ENCODE assay signal across 10 mouse cellular contexts in the genomic region with DNA sequence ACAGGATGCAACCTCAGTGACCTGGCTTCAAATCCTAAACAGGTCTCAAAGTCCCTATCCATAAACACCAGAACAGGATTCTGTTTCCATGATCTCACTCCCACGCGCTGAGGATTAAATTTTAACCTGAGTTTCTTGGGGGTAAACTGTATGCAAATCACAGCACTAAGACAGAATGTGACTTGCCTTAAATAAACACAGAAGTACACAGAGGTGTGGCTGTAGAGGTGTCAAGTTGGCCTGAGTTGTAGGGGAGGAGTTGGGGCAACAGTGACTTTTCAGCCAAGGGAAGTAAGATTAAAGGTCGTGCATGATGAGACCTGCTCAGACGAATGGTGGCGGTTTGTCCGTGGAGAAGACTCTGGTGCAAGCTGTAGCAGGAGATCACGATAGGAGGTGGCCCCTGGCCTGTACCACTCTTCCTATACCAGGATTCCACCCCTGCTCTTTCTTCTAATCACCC. TPM values are rescaled to one million over a fixed set of nuclear protein-coding genes. Genes with fewer than 3 reads are reported as not detected.
DNase-seq lines count a peak whose midpoint lies in the region; ATAC-seq and TF ChIP-seq lines count a peak whose summit lies in the region.
"Had no signal": no experiment of that assay in that cellular context is flagged by ENCODE, and none has a peak within 500 bp of the region (broad histone marks: within the 10 kb centered on the region; RNA-seq: fewer than 3 reads in every experiment).

No protein-coding gene starts in this region.

- DNase-seq in urinary bladder, postnatal 14 days (ENCODE audit: low spot score) = peak; percentile 67
- DNase-seq in urinary bladder, adult 2 months (ENCODE audit: low spot score) = no peak
- peak; percentile 96 for DNase-seq in kidney, adult 9 months
- peak; percentile 73 for DNase-seq in stomach, postnatal 0 days (ENCODE audit: low spot score)
- no peak for DNase-seq in cerebellum, adult 11-12 months
- DNase-seq in adrenal gland, adult (ENCODE audit: inconsistent age in 2 of 2, low spot score in 1 of 2) = no peak
- no peak for DNase-seq in T-cell, adult 2 months (ENCODE audit: low spot score)

- WGBS in lung, embryonic 16.5 days = 68% methylated on average over 7 of the region's 7 CpGs
- 52% methylated on average over 7 of the region's 7 CpGs for WGBS in stomach, postnatal 0 days

- no peak overlapping the region for H3K4me2 ChIP-seq in lung, embryonic 16.5 days (ENCODE audit: low read depth, low read length)
- H3K4me2 ChIP-seq in stomach, postnatal 0 days (replicated peaks; ENCODE audit: low read depth) = 0 out of 2 replicates have a peak overlapping the region, but pooled peaks have one; percentile 8
- H3K4me2 ChIP-seq: neural tube, embryonic 13.5 days had no signal

- no peak for TF ChIP-seq CTCF in stomach, postnatal 0 days (IDR thresholded peaks at IDR 0.05; ENCODE audit: low read depth)

- H3K27ac ChIP-seq in lung, embryonic 16.5 days (ENCODE audit: low read length) = peak overlapping the region; percentile 39
- H3K27ac ChIP-seq in stomach, postnatal 0 days (replicated peaks) = peak overlapping the region; percentile 96
- H3K27ac ChIP-seq: neural tube, embryonic 13.5 days had no signal

- ATAC-seq in lung, embryonic 16.5 days (ENCODE audit: low read depth) = no peak; the same call in 1 of the 2 replicates
- ATAC-seq in stomach, postnatal 0 days (ENCODE audit: low FRiP score, low TSS enrichment) = peak; percentile 91

- peaks cover 12% of the 10 kb centered on the region for H3K4me1 ChIP-seq in lung, embryonic 16.5 days (replicated peaks; ENCODE audit: control insufficient read depth, insufficient read depth, low read length)
- peaks cover 8% of the 10 kb centered on the region; the same call in 1 of the 2 replicates for H3K4me1 ChIP-seq in stomach, postnatal 0 days (replicated peaks; ENCODE audit: control insufficient read depth, insufficient read depth)
- H3K4me1 ChIP-seq: neural tube, embryonic 13.5 days had no signal

- no peak overlapping the region for H3K9ac ChIP-seq in lung, embryonic 16.5 days (ENCODE audit: low read length)
- 0 out of 2 replicates have a peak overlapping the region, but pooled peaks have one; percentile 31 for H3K9ac ChIP-seq in stomach, postnatal 0 days (ENCODE audit: low read length)
- H3K9ac ChIP-seq: neural tube, embryonic 13.5 days had no signal

- peak; percentile 79 for TF ChIP-seq EP300 in stomach, postnatal 0 days (optimal IDR thresholded peaks at IDR 0.05)

- H3K9me3 ChIP-seq in lung, embryonic 16.5 days (ENCODE audit: control insufficient read depth, low read length) = no peaks in the 10 kb centered on the region
- H3K9me3 ChIP-seq in stomach, postnatal 0 days (ENCODE audit: control insufficient read depth, low read length) = no peaks in the 10 kb centered on the region
- H3K9me3 ChIP-seq: neural tube, embryonic 13.5 days had no signal

- H3K4me3 ChIP-seq in lung, embryonic 16.5 days (ENCODE audit: low read length) = no peak overlapping the region
- no peak overlapping the region for H3K4me3 ChIP-seq in stomach, postnatal 0 days (ENCODE audit: low read depth, low read length)
- H3K4me3 ChIP-seq: megakaryocyte, embryonic 14.5 days; neural tube, embryonic 13.5 days had no signal

- H3K27me3 ChIP-seq in lung, embryonic 16.5 days (ENCODE audit: control insufficient read depth, insufficient read depth, low read depth, low read length) = no peaks in the 10 kb centered on the region
- no peaks in the 10 kb centered on the region for H3K27me3 ChIP-seq in stomach, postnatal 0 days (ENCODE audit: control insufficient read depth, insufficient read depth, low read length)
- H3K27me3 ChIP-seq: neural tube, embryonic 13.5 days had no signal

- no peaks in the 10 kb centered on the region for H3K36me3 ChIP-seq in lung, embryonic 16.5 days (ENCODE audit: control insufficient read depth, insufficient read depth, low read length)
- H3K36me3 ChIP-seq in stomach, postnatal 0 days (ENCODE audit: control insufficient read depth, insufficient read depth, low read length) = no peaks in the 10 kb centered on the region
- H3K36me3 ChIP-seq: neural tube, embryonic 13.5 days had no signal

RNA-seq across cellular contexts. Expression of gene Slc12a3, which starts 25.1 kb away (rescaled TPM):
- 0.21 TPM in 2 replicates for polyA plus RNA-seq in urinary bladder, adult 2 months (2012; rRNA removed)
- polyA plus RNA-seq in lung, embryonic 16.5 days (2015; fragmentation: Nextera tagmentation; extraction: Ambion mirVana) = 0.08 and 0.13 TPM in 2 replicates
- polyA plus RNA-seq in stomach, postnatal 0 days (2015; fragmentation: Nextera tagmentation; extraction: Ambion mirVana) = 0.10 and 0.22 TPM in 2 replicates

RNA-seq across cellular contexts. Expression of gene Herpud1, which starts 32.1 kb away (rescaled TPM):
- 325 and 330 TPM in 2 replicates for polyA plus RNA-seq in urinary bladder, adult 2 months (2012; rRNA removed)
- polyA plus RNA-seq in lung, embryonic 16.5 days (2015; fragmentation: Nextera tagmentation; extraction: Ambion mirVana) = 126 and 140 TPM in 2 replicates
- polyA plus RNA-seq in stomach, postnatal 0 days (2015; fragmentation: Nextera tagmentation; extraction: Ambion mirVana) = 224 and 255 TPM in 2 replicates

Comparison
In these comparisons a context has a peak if more than half of its experiments do, and no peak if none do; other contexts are left out.
1. DNase-seq: peak in urinary bladder, postnatal 14 days (single experiment), kidney, adult 9 months (single experiment) and stomach, postnatal 0 days (single experiment); none in urinary bladder, adult 2 months (single experiment), cerebellum, adult 11-12 months (single experiment), adrenal gland, adult (0 of 2) and T-cell, adult 2 months (single experiment).